Mouse (Mus musculus) heart, postnatal 0 days (tissue): Measurements from ENCODE around the gene Slc4a5. TPM values are rescaled to one million over a fixed set of nuclear protein-coding genes. Genes with fewer than 3 reads are reported as not detected.

ENCODE experiments used
- ATAC-seq: fragments of 200-750 bp; cut with Nextera tagmentation; 2 replicates; pipeline ENCODE4 v1.8.0; 2017; ENCODE audit warnings: low read depth, moderate number of reproducible peaks, moderate library complexity; ENCODE audit not compliant: insufficient read depth
- DNase-seq: peaks from one replicate; pipeline ENCODE4 v3.0.0-alpha.2; 2016; ENCODE audit warnings: low spot score
- H3K27ac ChIP-seq: fragments of 300-500 bp; sonication (generic); 2 replicates; pipeline ENCODE4 v1.5.1; 2014; ENCODE audit warnings: low read depth, mild to moderate bottlenecking
- H3K27me3 ChIP-seq: fragments of 300-500 bp; sonication (generic); 2 replicates; pipeline ENCODE4 v1.6.1; 2014; ENCODE audit warnings: low read length, mixed read lengths; ENCODE audit not compliant: control insufficient read depth, insufficient read depth
- H3K36me3 ChIP-seq: fragments of 300-500 bp; sonication (generic); replicated peaks from 2 replicates; pipeline ENCODE4 v1.6.1; 2014; ENCODE audit warnings: low read length, mixed read lengths; ENCODE audit not compliant: control insufficient read depth, insufficient read depth
- H3K4me1 ChIP-seq: fragments of 300-500 bp; sonication (generic); 2 replicates; pipeline ENCODE4 v1.6.1; 2014; ENCODE audit warnings: antibody characterized with exemption; ENCODE audit not compliant: control insufficient read depth, insufficient read depth
- H3K4me2 ChIP-seq: fragments of 300-500 bp; sonication (generic); 2 replicates; pipeline ENCODE4 v1.6.1; 2014; ENCODE audit warnings: low read depth, mild to moderate bottlenecking, low read length, moderate library complexity
- H3K4me3 ChIP-seq: fragments of 300-500 bp; sonication (generic); 2 replicates; pipeline ENCODE4 v1.5.1; 2014; ENCODE audit warnings: low read depth, low read length
- H3K9ac ChIP-seq: fragments of 300-500 bp; sonication (generic); replicated peaks from 2 replicates; pipeline ENCODE4 v1.6.1; 2014; ENCODE audit warnings: low read depth, low read length, mixed read lengths
- H3K9me3 ChIP-seq: fragments of 300-500 bp; sonication (generic); replicated peaks from 2 replicates; pipeline ENCODE4 v1.6.1; 2016; ENCODE audit warnings: low read length; ENCODE audit not compliant: control insufficient read depth
- CTCF ChIP-seq: IDR thresholded peaks from 2 replicates; pipeline ENCODE4 v1.5.1; 2016; ENCODE audit warnings: antibody characterized with exemption, control low read depth, low read depth
- EP300 ChIP-seq: IDR thresholded peaks from 2 replicates; pipeline ENCODE4 v1.6.1; 2016; ENCODE audit warnings: antibody characterized with exemption, low read depth
- WGBS: fragments of 180-500 bp; shearing (Covaris S2); extraction: QIAGEN DNeasy Blood & Tissue Kit; methylation state at CpG from one replicate; pipeline ENCODE4 v1.1.7; 2014; 5-methylcytosine and 5-hydroxymethylcytosine counted together
- polyA plus RNA-seq: library from polyadenylated mRNA; unstranded; fragments of >200 nt; fragmentation: Nextera tagmentation; extraction: Ambion mirVana; gene quantifications from 2 replicates; pipeline ENCODE4 v1.2.1, GENCODE M21; 2015
- total RNA-seq: library from RNA; depleted of rRNA; stranded (reverse); fragments of >200 nt; gene quantifications from 2 replicates; pipeline ENCODE4 v1.2.3, GENCODE M21; 2014; ENCODE audit warnings: low replicate concordance; rRNA removed

The Slc4a5 gene
- total and polyA plus RNA-seq, 2 experiments from 2014 or later, result 0.03 TPM; not detected in 1

DNA sequence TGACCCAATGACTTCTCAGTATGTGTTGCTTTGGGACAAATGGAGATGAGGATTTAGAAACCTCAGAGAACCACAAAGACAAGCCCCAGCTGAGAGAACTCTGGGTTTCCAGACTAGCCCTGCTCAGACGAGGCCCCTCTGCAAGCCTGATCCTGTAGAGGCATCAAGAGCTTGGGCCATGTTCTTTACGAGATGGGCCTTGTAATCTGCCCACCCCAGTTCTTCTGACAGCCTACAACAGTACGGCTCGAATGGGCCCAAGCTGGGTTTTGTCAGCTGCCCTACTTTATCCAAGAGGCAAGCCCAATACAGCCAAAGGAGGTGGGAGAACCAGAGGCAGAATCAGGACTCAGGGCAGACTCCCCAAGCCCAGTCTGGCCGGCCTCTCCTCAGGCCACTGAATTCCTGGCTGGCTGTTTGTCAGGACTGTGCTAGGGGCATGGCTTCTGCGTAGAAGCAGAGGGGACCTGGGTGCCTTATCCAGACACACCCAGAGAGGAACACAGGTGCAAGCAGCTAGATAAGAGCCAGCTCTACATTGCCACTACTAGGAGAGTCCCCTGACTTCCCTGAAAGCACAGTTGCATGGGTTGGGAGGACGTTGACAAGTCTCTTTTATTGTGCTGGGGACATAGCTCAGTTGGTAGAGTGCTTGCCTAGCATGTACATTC is 132.0 kb downstream of the Slc4a5 start:
- Histone ChIP-seq H3K4me1 (no peaks in the 10 kb centered on the region; the same call in 1 of the 2 replicates), H3K4me3 (no peak overlapping the region), H3K4me2 (no peak overlapping the region), H3K27ac (no peak overlapping the region), H3K9ac (no peak overlapping the region), H3K27me3 (no peaks in the 10 kb centered on the region), H3K9me3 (no peaks in the 10 kb centered on the region), H3K36me3 (peaks cover 42% of the 10 kb centered on the region)
- no peak for ATAC-seq
- no peak for TF ChIP-seq CTCF
- no peak for TF ChIP-seq EP300
- 80% methylated on average over 7 of the region's 7 CpGs for WGBS
- no peak for DNase-seq

DNA sequence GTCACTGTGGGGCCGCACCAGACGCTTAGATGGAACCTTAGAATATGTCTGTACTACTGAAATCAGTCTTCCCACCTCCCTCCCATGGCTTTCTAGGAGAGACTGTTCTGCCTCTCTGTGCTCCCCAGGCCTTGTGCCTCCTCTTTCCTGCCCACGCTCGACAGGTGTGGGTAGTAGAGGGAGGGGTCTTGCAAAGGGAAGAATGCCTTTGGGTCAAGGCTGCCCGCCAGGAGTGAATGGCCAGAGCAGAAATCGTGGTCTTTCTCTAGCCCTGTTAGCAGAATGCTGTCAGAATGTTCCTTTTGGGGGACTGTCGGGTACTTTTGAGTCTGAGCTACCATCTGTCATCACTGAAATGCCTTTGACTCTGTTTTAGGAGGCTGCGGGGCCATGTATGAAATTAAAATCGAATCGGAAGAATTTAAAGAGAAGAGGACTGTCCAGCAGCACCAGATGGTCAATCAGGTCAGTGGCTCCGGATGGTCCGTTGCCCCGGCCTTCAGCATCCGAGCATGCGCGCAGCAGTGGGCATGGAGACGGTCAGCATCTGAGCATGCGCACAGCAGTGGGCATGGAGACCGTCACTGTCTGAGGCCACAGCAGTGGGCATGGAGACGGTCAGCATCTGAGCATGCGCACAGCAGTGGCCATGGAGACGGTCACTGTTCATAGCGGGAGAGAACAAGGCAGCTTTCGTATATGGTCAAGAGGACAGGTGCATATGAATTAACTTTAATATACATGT is 133.2 kb downstream of the Slc4a5 start:
- DNase-seq (no peak), ATAC-seq (no peak)
- WGBS, result 94% methylated on average over 22 of the region's 24 CpGs
- H3K27me3 ChIP-seq, result no peaks in the 10 kb centered on the region
- TF ChIP-seq EP300 (no peak), CTCF (no peak)
- no peak overlapping the region for H3K9ac ChIP-seq
- H3K9me3 ChIP-seq, result no peaks in the 10 kb centered on the region
- H3K4me3 ChIP-seq, result no peak overlapping the region
- no peak overlapping the region for H3K4me2 ChIP-seq
- peaks cover 44% of the 10 kb centered on the region for H3K36me3 ChIP-seq
- no peak overlapping the region for H3K27ac ChIP-seq
- H3K4me1 ChIP-seq, result no peaks in the 10 kb centered on the region; the same call in 1 of the 2 replicates

Other genes starting within 250 kb of the Slc4a5 start
- 9.2 and 11.5 TPM in 2 replicates for gene Dok1, start 186.4 kb upstream of the Slc4a5 start, total RNA-seq
- gene Dok1, start 186.4 kb upstream of the Slc4a5 start, polyA plus RNA-seq, result 6.1 and 6.3 TPM in 2 replicates
- gene Loxl3, start 185.7 kb upstream of the Slc4a5 start, total RNA-seq, result 9.0 and 9.8 TPM in 2 replicates
- 3.8 and 4.3 TPM in 2 replicates for gene Loxl3, start 185.7 kb upstream of the Slc4a5 start, polyA plus RNA-seq
- 156 and 219 TPM in 2 replicates for gene Aup1, start 165.3 kb upstream of the Slc4a5 start, total RNA-seq
- 104 and 108 TPM in 2 replicates for gene Aup1, start 165.3 kb upstream of the Slc4a5 start, polyA plus RNA-seq
- gene Htra2, start 164.6 kb upstream of the Slc4a5 start, total RNA-seq, result 46.3 and 50.3 TPM in 2 replicates
- 55.4 and 61.9 TPM in 2 replicates for gene Htra2, start 164.6 kb upstream of the Slc4a5 start, polyA plus RNA-seq
- not detected in 2 replicates for gene Dqx1, start 162.0 kb upstream of the Slc4a5 start, total RNA-seq
- 0.08 and 0.32 TPM in 2 replicates for gene Dqx1, start 162.0 kb upstream of the Slc4a5 start, polyA plus RNA-seq
- gene Tlx2, start 149.5 kb upstream of the Slc4a5 start, total RNA-seq, result not detected in 2 replicates
- not detected in 2 replicates for gene Tlx2, start 149.5 kb upstream of the Slc4a5 start, polyA plus RNA-seq
- gene Pcgf1, start 142.0 kb upstream of the Slc4a5 start, total RNA-seq, result 12.1 and 14.8 TPM in 2 replicates
- gene Pcgf1, start 142.0 kb upstream of the Slc4a5 start, polyA plus RNA-seq, result 13.2 and 14.7 TPM in 2 replicates
- gene Lbx2, start 133.5 kb upstream of the Slc4a5 start, total RNA-seq, result not detected in 2 replicates
- 0.59 and 0.64 TPM in 2 replicates for gene Lbx2, start 133.5 kb upstream of the Slc4a5 start, polyA plus RNA-seq
- gene Ccdc142, start 118.2 kb upstream of the Slc4a5 start, total RNA-seq, result 0.11 and 0.97 TPM in 2 replicates
- 1.1 and 1.6 TPM in 2 replicates for gene Ccdc142, start 118.2 kb upstream of the Slc4a5 start, polyA plus RNA-seq
- 2.4 and 3.4 TPM in 2 replicates for gene Gm42688, start 118.2 kb upstream of the Slc4a5 start, total RNA-seq
- 1.1 and 1.4 TPM in 2 replicates for gene Gm42688, start 118.2 kb upstream of the Slc4a5 start, polyA plus RNA-seq
- 87.9 and 156 TPM in 2 replicates for gene Mrpl53, start 110.8 kb upstream of the Slc4a5 start, total RNA-seq
- 242 and 247 TPM in 2 replicates for gene Mrpl53, start 110.8 kb upstream of the Slc4a5 start, polyA plus RNA-seq
- 27.5 and 28.1 TPM in 2 replicates for gene Mogs, start 104.3 kb upstream of the Slc4a5 start, total RNA-seq
- gene Mogs, start 104.3 kb upstream of the Slc4a5 start, polyA plus RNA-seq, result 7.9 and 9.4 TPM in 2 replicates
- 151 and 186 TPM in 2 replicates for gene Wbp1, start 98.3 kb upstream of the Slc4a5 start, total RNA-seq
- 97.5 and 98.1 TPM in 2 replicates for gene Wbp1, start 98.3 kb upstream of the Slc4a5 start, polyA plus RNA-seq
- gene Ino80b, start 94.4 kb upstream of the Slc4a5 start, total RNA-seq, result 8.9 and 11.6 TPM in 2 replicates
- gene Ino80b, start 94.4 kb upstream of the Slc4a5 start, polyA plus RNA-seq, result 5.5 and 6.8 TPM in 2 replicates
- 40.0 and 45.9 TPM in 2 replicates for gene Rtkn, start 84.4 kb upstream of the Slc4a5 start, total RNA-seq
- 12.5 and 13.0 TPM in 2 replicates for gene Rtkn, start 84.4 kb upstream of the Slc4a5 start, polyA plus RNA-seq
- 1.4 and 5.5 TPM in 2 replicates for gene Wdr54, start 63.4 kb upstream of the Slc4a5 start, total RNA-seq
- gene Wdr54, start 63.4 kb upstream of the Slc4a5 start, polyA plus RNA-seq, result 0.96 and 1.1 TPM in 2 replicates
- 2.0 TPM in 1 of 2 replicates, not detected in the other for gene 1700003E16Rik, start 63.4 kb upstream of the Slc4a5 start, total RNA-seq
- gene 1700003E16Rik, start 63.4 kb upstream of the Slc4a5 start, polyA plus RNA-seq, result 0.20 and 0.45 TPM in 2 replicates
- gene Dctn1, start 53.9 kb upstream of the Slc4a5 start, total RNA-seq, result 45.9 and 47.7 TPM in 2 replicates
- 48.9 and 50.8 TPM in 2 replicates for gene Dctn1, start 53.9 kb upstream of the Slc4a5 start, polyA plus RNA-seq
- 3.6 and 4.7 TPM in 2 replicates for gene Mthfd2, start 106.1 kb downstream of the Slc4a5 start, total RNA-seq
- gene Mthfd2, start 106.1 kb downstream of the Slc4a5 start, polyA plus RNA-seq, result 8.5 and 8.9 TPM in 2 replicates
- 33.8 and 35.0 TPM in 2 replicates for gene Mob1a, start 106.2 kb downstream of the Slc4a5 start, total RNA-seq
- gene Mob1a, start 106.2 kb downstream of the Slc4a5 start, polyA plus RNA-seq, result 15.1 and 15.9 TPM in 2 replicates
- gene Bola3, start 129.3 kb downstream of the Slc4a5 start, total RNA-seq, result 32.0 and 36.3 TPM in 2 replicates
- gene Bola3, start 129.3 kb downstream of the Slc4a5 start, polyA plus RNA-seq, result 492 and 553 TPM in 2 replicates
- 14.1 and 17.3 TPM in 2 replicates for gene Tet3, start 239.3 kb downstream of the Slc4a5 start, total RNA-seq
- gene Tet3, start 239.3 kb downstream of the Slc4a5 start, polyA plus RNA-seq, result 16.4 and 17.2 TPM in 2 replicates